Mouse (Mus musculus) limb, embryonic 12.5 days (tissue): ENCODE results near the gene Rbm39. TPM values are rescaled to one million over a fixed set of nuclear protein-coding genes. Genes with fewer than 3 reads are reported as not detected.

Source experiments
- ATAC-seq: fragments of 200-750 bp; cut with Nextera tagmentation; 2 replicates; pipeline ENCODE4 v1.8.0; 2017; ENCODE audit warnings: low read depth, moderate TSS enrichment; ENCODE audit not compliant: insufficient number of reproducible peaks, insufficient read depth, low FRiP score, low TSS enrichment
- H3K27ac ChIP-seq: fragments of 300-500 bp; sonication (generic); 2 replicates; pipeline ENCODE4 v1.5.1; 2016; ENCODE audit warnings: mild to moderate bottlenecking, moderate library complexity
- H3K27me3 ChIP-seq: fragments of 300-500 bp; sonication (generic); 2 replicates; pipeline ENCODE4 v1.6.1; 2016; ENCODE audit warnings: mild to moderate bottlenecking, moderate library complexity
- H3K36me3 ChIP-seq: fragments of 300-500 bp; sonication (generic); 2 replicates; pipeline ENCODE4 v1.6.1; 2016; ENCODE audit warnings: mild to moderate bottlenecking, moderate library complexity
- H3K4me1 ChIP-seq: fragments of 300-500 bp; sonication (generic); replicated peaks from 2 replicates; pipeline ENCODE4 v1.6.1; 2016
- H3K4me2 ChIP-seq: fragments of 300-500 bp; sonication (generic); 2 replicates; pipeline ENCODE4 v1.6.1; 2016; ENCODE audit warnings: mild to moderate bottlenecking, moderate library complexity
- H3K4me3 ChIP-seq: fragments of 300-500 bp; sonication (generic); replicated peaks from 2 replicates; pipeline ENCODE4 v1.5.1; 2016; ENCODE audit warnings: mild to moderate bottlenecking
- H3K9ac ChIP-seq: fragments of 300-500 bp; sonication (generic); replicated peaks from 2 replicates; pipeline ENCODE4 v1.6.1; 2016; ENCODE audit warnings: mild to moderate bottlenecking, moderate library complexity
- H3K9me3 ChIP-seq: fragments of 300-500 bp; sonication (generic); 2 replicates; pipeline ENCODE4 v1.6.1; 2016; ENCODE audit warnings: mild to moderate bottlenecking, moderate library complexity
- WGBS: fragments of 180-500 bp; shearing (Covaris S2); methylation state at CpG from one replicate; pipeline ENCODE4 v1.1.7; 2016; 5-methylcytosine and 5-hydroxymethylcytosine counted together
- polyA plus RNA-seq: library from polyadenylated mRNA; unstranded; fragments of >200 nt; fragmentation: Nextera tagmentation; extraction: Ambion mirVana; gene quantifications from 2 replicates; pipeline ENCODE4 v1.2.1, GENCODE M21; 2016

The Rbm39 gene
- polyA plus RNA-seq, 1 experiment from 2014 or later: 825 TPM

GRCm38 (mm10) chr2:156179046-156179795 is 817 bp downstream of the Rbm39 start:
- Histone ChIP-seq H3K9ac (peak overlapping the region; percentile 100), H3K36me3 (peaks cover 37% of the 10 kb centered on the region), H3K9me3 (no peaks in the 10 kb centered on the region), H3K4me1 (peaks cover 16% of the 10 kb centered on the region), H3K4me2 (peak overlapping the region; percentile 72), H3K4me3 (peak overlapping the region; percentile 97), H3K27ac (peak overlapping the region; percentile 98), H3K27me3 (no peaks in the 10 kb centered on the region)
- ATAC-seq: peak; percentile 26; the same call in 1 of the 2 replicates
- 1% methylated on average over 47 of the region's 47 CpGs for WGBS

- no peak for ATAC-seq
- Histone ChIP-seq H3K4me1 (peaks cover 16% of the 10 kb centered on the region), H3K9me3 (no peaks in the 10 kb centered on the region), H3K27me3 (no peaks in the 10 kb centered on the region), H3K27ac (no peak overlapping the region), H3K4me2 (peak overlapping the region; percentile 72), H3K36me3 (peaks cover 50% of the 10 kb centered on the region), H3K9ac (no peak overlapping the region), H3K4me3 (peak overlapping the region; percentile 97)
- WGBS: 86% methylated on average over 7 of the region's 7 CpGs
Measured at GRCm38 (mm10) chr2:156177651-156178050, 2.4 kb downstream of the Rbm39 start.

GRCm38 (mm10) chr2:156177079-156177478 is 3.0 kb downstream of the Rbm39 start:
- Histone ChIP-seq H3K36me3 (peaks cover 56% of the 10 kb centered on the region), H3K27ac (no peak overlapping the region), H3K4me3 (0 out of 2 replicates have a peak overlapping the region, but pooled peaks have one; percentile 3), H3K4me1 (peaks cover 16% of the 10 kb centered on the region), H3K27me3 (no peaks in the 10 kb centered on the region), H3K9ac (no peak overlapping the region), H3K4me2 (peak overlapping the region; percentile 35), H3K9me3 (no peaks in the 10 kb centered on the region)
- ATAC-seq: no peak
- 87% methylated on average over 6 of the region's 6 CpGs for WGBS

GRCm38 (mm10) chr2:156166557-156166956 is 13.5 kb downstream of the Rbm39 start:
- Histone ChIP-seq H3K4me3 (no peak overlapping the region), H3K36me3 (peaks cover 96% of the 10 kb centered on the region), H3K27ac (no peak overlapping the region), H3K27me3 (no peaks in the 10 kb centered on the region), H3K4me1 (no peaks in the 10 kb centered on the region), H3K9ac (no peak overlapping the region), H3K4me2 (no peak overlapping the region), H3K9me3 (no peaks in the 10 kb centered on the region)
- 94% methylated on average over 5 of the region's 5 CpGs for WGBS
- ATAC-seq: no peak

- no peaks in the 10 kb centered on the region for H3K4me1 ChIP-seq
- H3K36me3 ChIP-seq: peaks cover 94% of the 10 kb centered on the region
- H3K9me3 ChIP-seq: no peaks in the 10 kb centered on the region
- H3K27ac ChIP-seq: no peak overlapping the region
- H3K9ac ChIP-seq: no peak overlapping the region
- H3K4me2 ChIP-seq: no peak overlapping the region
- WGBS: 98% methylated on average over 1 of the region's 1 CpGs
- no peak overlapping the region for H3K4me3 ChIP-seq
- ATAC-seq: no peak
- no peaks in the 10 kb centered on the region for H3K27me3 ChIP-seq
Measured at GRCm38 (mm10) chr2:156165478-156165877, 14.6 kb downstream of the Rbm39 start.

GRCm38 (mm10) chr2:156151538-156151937 is 28.5 kb downstream of the Rbm39 start:
- peaks cover 77% of the 10 kb centered on the region for H3K36me3 ChIP-seq
- no peaks in the 10 kb centered on the region for H3K27me3 ChIP-seq
- H3K9ac ChIP-seq: no peak overlapping the region
- no peaks in the 10 kb centered on the region for H3K9me3 ChIP-seq
- no peak overlapping the region for H3K4me2 ChIP-seq
- no peak overlapping the region for H3K4me3 ChIP-seq
- no peak for ATAC-seq
- no peak overlapping the region for H3K27ac ChIP-seq
- H3K4me1 ChIP-seq: no peaks in the 10 kb centered on the region

GRCm38 (mm10) chr2:156147316-156147915 is 32.6 kb downstream of the Rbm39 start:
- no peak overlapping the region for H3K9ac ChIP-seq
- H3K9me3 ChIP-seq: no peaks in the 10 kb centered on the region
- H3K36me3 ChIP-seq: peaks cover 50% of the 10 kb centered on the region
- H3K4me2 ChIP-seq: no peak overlapping the region
- no peak overlapping the region for H3K27ac ChIP-seq
- H3K27me3 ChIP-seq: no peaks in the 10 kb centered on the region
- peaks cover 5% of the 10 kb centered on the region for H3K4me1 ChIP-seq
- no peak overlapping the region for H3K4me3 ChIP-seq
- 95% methylated on average over 3 of the region's 3 CpGs for WGBS
- ATAC-seq: no peak

- ATAC-seq: no peak
- Histone ChIP-seq H3K27ac (no peak overlapping the region), H3K27me3 (no peaks in the 10 kb centered on the region), H3K9ac (no peak overlapping the region), H3K9me3 (no peaks in the 10 kb centered on the region), H3K4me1 (peaks cover 5% of the 10 kb centered on the region), H3K36me3 (peaks cover 53% of the 10 kb centered on the region), H3K4me3 (no peak overlapping the region), H3K4me2 (no peak overlapping the region)
- WGBS: 83% methylated on average over 5 of the region's 5 CpGs
Measured at GRCm38 (mm10) chr2:156146272-156146989, 33.6 kb downstream of the Rbm39 start.

- Histone ChIP-seq H3K36me3 (peaks cover 48% of the 10 kb centered on the region), H3K4me2 (peak overlapping the region; percentile 65), H3K4me3 (no peak overlapping the region)
Measured at GRCm38 (mm10) chr2:156145486-156146130, 34.4 kb downstream of the Rbm39 start.

GRCm38 (mm10) chr2:156143953-156144724 is 35.9 kb downstream of the Rbm39 start, which contains the start of the genes Romo1 and Nfs1:
Gene Romo1 (plus strand): TSS chr2:156144039.
Gene Nfs1 (minus strand): TSS chr2:156144186.
- H3K4me2 ChIP-seq: peak within 1 kb of the TSS; percentile 65
- no peaks in the 10 kb centered on the region for H3K9me3 ChIP-seq
- H3K27ac ChIP-seq: peak within 1 kb of the TSS; percentile 95
- H3K27me3 ChIP-seq: no peaks in the 10 kb centered on the region
- ATAC-seq: peak; percentile 99
- under 1% methylated on average over 69 of the region's 70 CpGs for WGBS
- H3K4me3 ChIP-seq: peak within 1 kb of the TSS; percentile 81
- H3K4me1 ChIP-seq: peaks cover 5% of the 10 kb centered on the region
- H3K9ac ChIP-seq: peak within 1 kb of the TSS; percentile 85
- H3K36me3 ChIP-seq: peaks cover 34% of the 10 kb centered on the region

More at GRCm38 (mm10) chr2:156145486-156146130, 34.4 kb downstream of the Rbm39 start:
- Histone ChIP-seq H3K9me3 (no peaks in the 10 kb centered on the region), H3K9ac (no peak overlapping the region), H3K27me3 (no peaks in the 10 kb centered on the region), H3K27ac (no peak overlapping the region), H3K4me1 (peaks cover 5% of the 10 kb centered on the region)
- no peak for ATAC-seq
- WGBS: 61% methylated on average over 11 of the region's 11 CpGs
